In the genomic region with DNA sequence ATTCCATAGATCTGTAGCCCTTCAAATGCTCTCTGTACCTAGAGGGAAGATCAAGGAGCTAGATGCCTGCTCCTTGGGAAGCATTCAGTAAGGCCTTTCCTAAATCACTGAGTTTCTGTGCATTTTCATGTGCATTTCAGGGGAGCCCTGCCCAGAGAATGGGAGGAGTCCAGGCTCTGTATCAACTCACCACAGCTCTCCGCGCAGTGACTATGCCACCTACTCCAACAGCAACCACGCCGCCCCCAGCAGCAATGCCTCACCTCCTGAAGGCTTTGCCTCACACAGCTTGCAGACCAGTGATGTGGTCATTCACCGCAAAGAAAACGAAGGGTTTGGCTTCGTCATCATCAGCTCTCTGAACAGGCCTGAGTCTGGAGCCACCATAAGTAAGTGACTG, we compare ENCODE assay signal across 30 mouse cellular contexts.
DNase-seq lines count a peak whose midpoint lies in the region; ATAC-seq lines count a peak whose summit lies in the region.
"Had no signal": no experiment of that assay in that cellular context is flagged by ENCODE, and none has a peak within 500 bp of the region (broad histone marks: within the 10 kb centered on the region; RNA-seq: fewer than 3 reads in every experiment).

No protein-coding gene starts in this region.

- DNase-seq in kidney, postnatal 10 days: no peak
- peak; percentile 20 to 34 for DNase-seq in left cerebral cortex, postnatal 14 days (ENCODE audit: low spot score in 2 of 2)
- DNase-seq in left cerebral cortex, adult 11 months (ENCODE audit: low spot score): no peak
- peak; percentile 49 to 56 for DNase-seq in left cerebral cortex, postnatal 36 days (ENCODE audit: low spot score in 2 of 2)
- peak; percentile 54 for DNase-seq in right cerebral cortex, postnatal 25 days
- no peak for DNase-seq in gastrocnemius, postnatal 4 days (ENCODE audit: low spot score in 2 of 2)
- DNase-seq: adrenal gland, postnatal 25 days; cerebellum, adult 2 months; cerebellum, postnatal 14 days; gastrocnemius, adult 2 months; gastrocnemius, postnatal 36 days; kidney, adult 2 months; liver; lung, adult 2 months; lung, postnatal 10 days; midbrain, embryonic 14.5 days; thymus, adult 2 months; thymus, postnatal 4 days had no signal

- no peaks in the 10 kb centered on the region for H3K27me3 ChIP-seq in kidney, embryonic 14.5 days (ENCODE audit: control insufficient read depth, insufficient read depth, low read length)
- H3K27me3 ChIP-seq: embryonic facial prominence, embryonic 15.5 days; forebrain, embryonic 12.5 days; heart, embryonic 15.5 days; intestine, embryonic 15.5 days had no signal

- H3K36me3 ChIP-seq in kidney, embryonic 14.5 days (ENCODE audit: control insufficient read depth, insufficient read depth, low read length): no peaks in the 10 kb centered on the region
- H3K36me3 ChIP-seq: embryonic facial prominence, embryonic 10.5 days; embryonic facial prominence, embryonic 15.5 days; forebrain, embryonic 12.5 days; heart, embryonic 10.5 days; heart, embryonic 15.5 days; intestine, embryonic 15.5 days had no signal

- 0 out of 2 replicates have a peak, but pooled peaks have one; percentile 12 for ATAC-seq in kidney, embryonic 14.5 days (ENCODE audit: low FRiP score, low TSS enrichment)
- ATAC-seq in granulocyte monocyte progenitor cell, adult 5-6 weeks (replicated peaks; ENCODE audit: poor library complexity, severe bottlenecking): no peak
- ATAC-seq: hindbrain, postnatal 0 days; intestine, embryonic 15.5 days had no signal

- intact Hi-C loops in left cerebral cortex, postnatal 14 days (cut with DNase I): no loop called here
- intact Hi-C loops in left cerebral cortex, postnatal 36 days (cut with DNase I): no loop called here

- H3K4me2 ChIP-seq in kidney, embryonic 14.5 days (replicated peaks; ENCODE audit: low read depth, low read length): no peak overlapping the region
- H3K4me2 ChIP-seq: embryonic facial prominence, embryonic 15.5 days; forebrain, embryonic 12.5 days; heart, embryonic 15.5 days; intestine, embryonic 15.5 days had no signal

- no peak overlapping the region for H3K4me3 ChIP-seq in kidney, embryonic 14.5 days (ENCODE audit: low read length)
- H3K4me3 ChIP-seq: embryonic facial prominence, embryonic 10.5 days; embryonic facial prominence, embryonic 15.5 days; forebrain, embryonic 12.5 days; gastrocnemius, adult 2 months; heart, embryonic 10.5 days; heart, embryonic 15.5 days; intestine, embryonic 15.5 days had no signal

- 97% methylated on average over 7 of the region's 7 CpGs for WGBS in kidney, embryonic 14.5 days

- no peak overlapping the region for H3K27ac ChIP-seq in kidney, embryonic 14.5 days (ENCODE audit: low read depth, low read length)
- H3K27ac ChIP-seq: embryonic facial prominence, embryonic 10.5 days; embryonic facial prominence, embryonic 15.5 days; forebrain, embryonic 12.5 days; gastrocnemius, adult 2 months; heart, embryonic 10.5 days; heart, embryonic 15.5 days; hindbrain, postnatal 0 days; intestine, embryonic 15.5 days; kidney, postnatal 0 days; liver, embryonic 14.5 days; macrophage had no signal

- H3K9ac ChIP-seq in kidney, embryonic 14.5 days (ENCODE audit: low read depth, low read length): no peak overlapping the region
- H3K9ac ChIP-seq: embryonic facial prominence, embryonic 15.5 days; forebrain, embryonic 12.5 days; heart, embryonic 15.5 days; intestine, embryonic 15.5 days; liver, embryonic 14.5 days had no signal

- H3K9me3 ChIP-seq in kidney, embryonic 14.5 days (ENCODE audit: control insufficient read depth, low read length): no peaks in the 10 kb centered on the region
- H3K9me3 ChIP-seq: embryonic facial prominence, embryonic 10.5 days; embryonic facial prominence, embryonic 15.5 days; forebrain, embryonic 12.5 days; heart, embryonic 10.5 days; heart, embryonic 15.5 days; intestine, embryonic 15.5 days had no signal

- H3K4me1 ChIP-seq in kidney, embryonic 14.5 days (ENCODE audit: control insufficient read depth, insufficient read depth, low read length): no peaks in the 10 kb centered on the region
- H3K4me1 ChIP-seq: embryonic facial prominence, embryonic 10.5 days; embryonic facial prominence, embryonic 15.5 days; forebrain, embryonic 12.5 days; heart, embryonic 10.5 days; heart, embryonic 15.5 days; intestine, embryonic 15.5 days had no signal

Comparison
In these comparisons a context has a peak if more than half of its experiments do, and no peak if none do; other contexts are left out.
1. DNase-seq: peak in left cerebral cortex, postnatal 14 days (2 of 2), left cerebral cortex, postnatal 36 days (2 of 2) and right cerebral cortex, postnatal 25 days (single experiment); none in kidney, postnatal 10 days (single experiment), left cerebral cortex, adult 11 months (single experiment) and gastrocnemius, postnatal 4 days (0 of 2).